In genomic region chr8:92856273-92856986, GRCm38 (mm10) we compare ENCODE assay signal across 9 mouse cellular contexts. TPM values are rescaled to one million over a fixed set of nuclear protein-coding genes. Genes with fewer than 3 reads are reported as not detected.
DNase-seq lines count a peak whose midpoint lies in the region; ATAC-seq lines count a peak whose summit lies in the region.
"Had no signal": no experiment of that assay in that cellular context is flagged by ENCODE, and none has a peak within 500 bp of the region (broad histone marks: within the 10 kb centered on the region; RNA-seq: fewer than 3 reads in every experiment).

No protein-coding gene starts in this region.

- peak overlapping the region; percentile 91 for H3K4me2 ChIP-seq in heart, embryonic 15.5 days
- H3K4me2 ChIP-seq in embryonic facial prominence, embryonic 14.5 days (ENCODE audit: low read depth, low read length): peak overlapping the region; percentile 88
- peak overlapping the region; percentile 72 for H3K4me2 ChIP-seq in liver, embryonic 13.5 days

- H3K36me3 ChIP-seq in heart, embryonic 15.5 days: no peaks in the 10 kb centered on the region
- peaks cover 22% of the 10 kb centered on the region for H3K36me3 ChIP-seq in embryonic facial prominence, embryonic 14.5 days (ENCODE audit: control insufficient read depth, insufficient read depth, low read length)
- H3K36me3 ChIP-seq in liver, embryonic 13.5 days: no peaks in the 10 kb centered on the region
- H3K36me3 ChIP-seq: forebrain, embryonic 10.5 days had no signal

- intact Hi-C loops in left cerebral cortex, postnatal 4 days (cut with DNase I): no loop called here

- WGBS in heart, embryonic 15.5 days: 70% methylated on average over 7 of the region's 7 CpGs
- 85% methylated on average over 7 of the region's 7 CpGs for WGBS in embryonic facial prominence, embryonic 14.5 days
- 14% methylated on average over 7 of the region's 7 CpGs for WGBS in liver, embryonic 13.5 days (ENCODE audit: insufficient replicate concordance)

- DNase-seq in heart, postnatal 4 days: no peak
- DNase-seq in B cell, adult 2 months: peak; percentile 8 to 12
- no peak for DNase-seq in embryonic facial prominence, embryonic 14.5 days (ENCODE audit: low spot score)
- DNase-seq in liver, embryonic 13.5 days: no peak
- no peak for DNase-seq in gastrocnemius, adult 8-10 months (ENCODE audit: low spot score in 2 of 2)
- no peak for DNase-seq in left cerebral cortex, postnatal 4 days
- DNase-seq in layer of hippocampus, adult 9-11 months: no peak

- H3K4me1 ChIP-seq in heart, embryonic 15.5 days (replicated peaks): 0 out of 2 replicates have a peak, but pooled peaks cover 5% of the 10 kb centered on the region
- peaks cover 7% of the 10 kb centered on the region; the same call in 1 of the 2 replicates for H3K4me1 ChIP-seq in embryonic facial prominence, embryonic 14.5 days (ENCODE audit: control insufficient read depth, insufficient read depth, low read length)
- peaks cover 8% of the 10 kb centered on the region for H3K4me1 ChIP-seq in liver, embryonic 13.5 days (replicated peaks)

- H3K27ac ChIP-seq in heart, embryonic 15.5 days: no peak overlapping the region
- H3K27ac ChIP-seq in embryonic facial prominence, embryonic 14.5 days (replicated peaks; ENCODE audit: low read depth, low read length): no peak overlapping the region
- no peak overlapping the region for H3K27ac ChIP-seq in liver, embryonic 13.5 days

- peak overlapping the region; percentile 66 for H3K4me3 ChIP-seq in heart, embryonic 15.5 days
- H3K4me3 ChIP-seq in embryonic facial prominence, embryonic 14.5 days (ENCODE audit: low read depth, low read length): peak overlapping the region; percentile 69
- H3K4me3 ChIP-seq in liver, embryonic 13.5 days (replicated peaks): peak overlapping the region; percentile 58

- no peaks in the 10 kb centered on the region for H3K9me3 ChIP-seq in heart, embryonic 15.5 days (replicated peaks)
- no peaks in the 10 kb centered on the region for H3K9me3 ChIP-seq in embryonic facial prominence, embryonic 14.5 days (ENCODE audit: control insufficient read depth, low read length)
- no peaks in the 10 kb centered on the region for H3K9me3 ChIP-seq in liver, embryonic 13.5 days (replicated peaks)
- H3K9me3 ChIP-seq: forebrain, embryonic 10.5 days had no signal

- H3K9ac ChIP-seq in heart, embryonic 15.5 days: no peak overlapping the region
- H3K9ac ChIP-seq in embryonic facial prominence, embryonic 14.5 days (ENCODE audit: low read depth, low read length): peak overlapping the region; percentile 79; the same call in 1 of the 2 replicates
- H3K9ac ChIP-seq in liver, embryonic 13.5 days: no peak overlapping the region

- ATAC-seq in heart, embryonic 15.5 days (replicated peaks; ENCODE audit: insufficient number of reproducible peaks, insufficient read depth, low FRiP score, low read depth): no peak
- no peak for ATAC-seq in embryonic facial prominence, embryonic 14.5 days (ENCODE audit: low read depth)
- no peak for ATAC-seq in liver, embryonic 13.5 days (ENCODE audit: low read depth)

- H3K27me3 ChIP-seq in heart, embryonic 15.5 days: peaks cover 14% of the 10 kb centered on the region; the same call in 1 of the 2 replicates
- H3K27me3 ChIP-seq in embryonic facial prominence, embryonic 14.5 days (replicated peaks; ENCODE audit: control insufficient read depth, insufficient read depth, low read length): no peaks in the 10 kb centered on the region
- peaks cover 32% of the 10 kb centered on the region for H3K27me3 ChIP-seq in liver, embryonic 13.5 days

RNA-seq across cellular contexts. Expression of gene Lpcat2, which starts 1.3 kb away (rescaled TPM):
- polyA plus RNA-seq in heart, embryonic 15.5 days (2015; fragmentation: Nextera tagmentation; extraction: Ambion mirVana): 4.0 and 8.2 TPM in 2 replicates
- 1 to 10 TPM; 1.9 to 2.8 TPM for total RNA-seq in heart, postnatal 4 days (2021)
- polyA plus RNA-seq in embryonic facial prominence, embryonic 14.5 days (2014; fragmentation: Nextera tagmentation; extraction: Ambion mirVana): 10.2 and 14.1 TPM in 2 replicates
- 3.4 and 4.1 TPM in 2 replicates for polyA plus RNA-seq in liver, embryonic 13.5 days (2015; fragmentation: Nextera tagmentation; extraction: Ambion mirVana)
- under 1 TPM; 0.13 to 0.60 (median 0.23) TPM for total RNA-seq in gastrocnemius, adult 8-10 months (2022)
- 1 to 10 TPM; 7.1 to 7.8 TPM for total RNA-seq in left cerebral cortex, postnatal 4 days (2021)

RNA-seq across cellular contexts. Expression of gene Mmp2, which starts 29.3 kb away (rescaled TPM):
- 112 and 153 TPM in 2 replicates for polyA plus RNA-seq in heart, embryonic 15.5 days (2015; fragmentation: Nextera tagmentation; extraction: Ambion mirVana)
- 100 to 1,000 TPM; 140 to 153 TPM for total RNA-seq in heart, postnatal 4 days (2021)
- polyA plus RNA-seq in embryonic facial prominence, embryonic 14.5 days (2014; fragmentation: Nextera tagmentation; extraction: Ambion mirVana): 330 and 352 TPM in 2 replicates
- polyA plus RNA-seq in liver, embryonic 13.5 days (2015; fragmentation: Nextera tagmentation; extraction: Ambion mirVana): 12.4 and 13.2 TPM in 2 replicates
- 10 to 100 TPM; 19.7 to 42.4 (median 25.2) TPM for total RNA-seq in gastrocnemius, adult 8-10 months (2022)
- total RNA-seq in left cerebral cortex, postnatal 4 days (2021): 10 to 100 TPM; 12.2 to 14.2 TPM

RNA-seq across cellular contexts. Expression of gene Capns2, which starts 44.8 kb away (rescaled TPM):
- polyA plus RNA-seq in heart, embryonic 15.5 days (2015; fragmentation: Nextera tagmentation; extraction: Ambion mirVana): 0.13 and 0.14 TPM in 2 replicates
- total RNA-seq in heart, postnatal 4 days (2021): under 1 TPM; 0.26 to 0.45 TPM
- 17.6 and 17.9 TPM in 2 replicates for polyA plus RNA-seq in embryonic facial prominence, embryonic 14.5 days (2014; fragmentation: Nextera tagmentation; extraction: Ambion mirVana)
- not detected in 2 replicates for polyA plus RNA-seq in liver, embryonic 13.5 days (2015; fragmentation: Nextera tagmentation; extraction: Ambion mirVana)
- total RNA-seq in gastrocnemius, adult 8-10 months (2022): not detected
- total RNA-seq in left cerebral cortex, postnatal 4 days (2021): 1 to 10 TPM; 2.1 to 2.2 TPM

Comparison
In these comparisons a context has a peak if more than half of its experiments do, and no peak if none do; other contexts are left out.
1. DNase-seq: peak in B cell, adult 2 months (2 of 2); none in heart, postnatal 4 days (single experiment), embryonic facial prominence, embryonic 14.5 days (single experiment), liver, embryonic 13.5 days (single experiment), gastrocnemius, adult 8-10 months (0 of 2), left cerebral cortex, postnatal 4 days (single experiment) and layer of hippocampus, adult 9-11 months (single experiment).
2. Peak in every context shown above with its lines, with median percentiles within 50 percentile points of each other: H3K4me2 ChIP-seq and H3K4me3 ChIP-seq.